Mouse (Mus musculus) cerebellum, postnatal 14 days (tissue): ENCODE measurements around the gene Osbpl11.
"Not testable (repeated sequence)": the region's sequence is repeated elsewhere in the genome, so short reads cannot be mapped to it uniquely, and the experiment has no call there.

ENCODE experiments used
- DNase-seq, 2 experiments: peaks; one replicate each; pipeline ENCODE4 v3.0.0; 2021; ENCODE audit warnings: mixed read lengths in 2 of 2

The Osbpl11 gene

GRCm38 (mm10) chr16:33184901-33185260, at the start of gene Osbpl11:
Gene Osbpl11 (plus strand): TSS chr16:33185071.
- DNase-seq: peak; percentile 98

GRCm38 (mm10) chr16:33135167-33135566, 49.7 kb upstream of the Osbpl11 start:
- DNase-seq: no peak

DNA sequence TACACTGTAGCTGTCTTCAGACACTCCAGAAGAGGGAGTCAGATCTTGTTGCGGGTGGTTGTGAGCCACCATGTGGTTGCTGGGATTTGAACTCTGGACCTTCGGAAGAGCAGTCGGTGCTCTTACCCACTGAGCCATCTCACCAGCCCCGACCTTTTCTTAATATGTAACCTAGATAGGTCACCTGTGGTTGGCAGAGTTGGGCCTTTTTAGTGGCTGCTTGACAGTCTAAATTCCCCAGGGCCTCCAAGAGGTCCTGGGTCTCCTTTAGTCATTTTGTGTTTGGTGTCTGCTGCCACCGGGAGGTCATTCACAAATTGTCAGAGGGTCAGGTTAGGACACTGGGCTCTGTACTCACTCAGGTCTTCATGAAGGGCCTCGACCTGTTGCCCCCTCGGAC, 45.8 kb upstream of the Osbpl11 start:
- not testable (repeated sequence) for DNase-seq

GRCm38 (mm10) chr16:33141758-33142280, 43.1 kb upstream of the Osbpl11 start:
- DNase-seq: no peak

- no peak for DNase-seq
Observed at GRCm38 (mm10) chr16:33143452-33143851, 41.4 kb upstream of the Osbpl11 start.

DNA sequence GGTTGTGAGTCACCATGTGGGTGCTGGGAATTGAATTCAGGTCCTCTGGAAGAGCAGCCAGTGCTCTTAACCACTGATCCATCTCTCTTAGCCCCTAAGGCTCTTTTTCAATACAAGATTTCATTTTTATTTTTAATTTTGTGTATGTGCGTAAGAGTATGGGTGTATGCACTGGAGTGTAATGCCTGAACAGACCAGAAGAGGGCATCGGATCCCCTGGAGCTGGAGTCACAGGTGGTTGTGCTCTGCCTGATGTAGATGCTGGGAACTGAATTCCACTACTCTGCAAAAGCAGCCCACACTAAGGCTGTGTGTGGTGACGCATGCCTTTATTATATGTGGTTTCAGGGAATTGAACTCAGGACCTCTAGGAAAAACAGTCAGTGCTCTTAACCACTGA, 38.7 kb upstream of the Osbpl11 start:
- no peak for DNase-seq

DNA sequence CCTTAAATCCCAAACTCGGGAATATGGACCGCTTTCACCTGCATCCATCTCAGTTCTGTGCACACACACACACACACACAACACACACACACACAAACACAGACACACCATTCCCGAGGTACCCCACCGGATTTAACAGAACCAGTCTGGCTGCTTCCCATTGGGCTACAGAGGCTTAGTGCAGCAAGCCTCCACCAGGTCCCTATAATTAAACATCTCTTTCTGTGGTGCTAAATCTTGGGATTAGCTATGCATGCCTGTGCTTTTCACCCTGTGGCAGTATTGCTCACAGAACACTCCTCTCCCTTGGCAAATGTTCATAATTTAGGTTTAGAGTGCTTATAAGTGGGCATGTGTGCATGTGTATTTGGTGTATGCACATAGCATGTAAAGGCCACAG, 36.7 kb upstream of the Osbpl11 start:
- no peak for DNase-seq

- DNase-seq: not testable (repeated sequence)
Observed at GRCm38 (mm10) chr16:33150875-33151274, 34.0 kb upstream of the Osbpl11 start.

DNA sequence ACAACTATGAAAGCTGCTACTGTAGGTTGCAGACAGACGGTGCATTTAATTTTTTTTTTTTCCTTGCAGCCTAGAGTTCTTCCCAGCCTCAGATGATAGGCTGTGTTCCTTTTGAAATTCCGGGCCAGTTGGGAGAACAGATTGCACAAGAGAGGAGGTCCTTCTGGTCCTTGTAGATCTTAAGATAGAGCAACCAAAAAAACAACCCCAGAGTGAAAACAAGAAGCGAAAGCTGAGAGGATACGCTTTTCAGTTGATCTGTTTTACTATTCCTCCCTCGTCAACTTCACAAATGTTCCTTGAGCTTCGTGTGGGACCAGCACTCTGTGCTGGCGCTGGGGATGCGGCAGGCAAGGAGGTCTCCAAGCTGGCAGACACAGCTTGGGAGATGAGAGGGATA, 33.3 kb upstream of the Osbpl11 start:
- DNase-seq: peak; percentile 20 to 26

GRCm38 (mm10) chr16:33154992-33155391, 29.9 kb upstream of the Osbpl11 start:
- DNase-seq: peak; percentile 64 to 65

- DNase-seq: peak; percentile 25 to 36
Observed at GRCm38 (mm10) chr16:33158006-33158405, 26.9 kb upstream of the Osbpl11 start.

DNA sequence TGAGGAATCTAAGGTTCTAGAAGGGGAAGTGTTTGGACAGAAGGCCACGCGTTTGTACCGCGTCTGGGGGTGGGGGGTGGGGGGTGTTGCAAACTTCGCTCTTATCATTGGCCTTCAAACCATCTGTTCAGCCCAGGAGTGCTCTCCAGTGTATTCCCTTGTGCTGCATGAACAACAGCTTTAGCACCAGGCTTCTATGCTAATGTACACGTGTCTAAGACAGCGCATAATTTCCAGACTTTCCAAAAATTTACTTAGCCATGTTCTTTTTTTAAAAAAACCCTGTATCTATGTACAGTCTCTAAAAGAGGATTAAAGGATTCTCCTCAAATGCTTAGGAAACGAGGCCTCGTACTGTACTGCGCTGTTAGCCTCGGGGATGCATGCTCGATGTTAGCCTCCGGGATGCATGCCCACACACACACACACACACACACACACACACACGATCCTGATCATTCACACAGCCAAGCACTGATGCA, 26.2 kb upstream of the Osbpl11 start:
- no peak for DNase-seq

GRCm38 (mm10) chr16:33159363-33159762, 25.5 kb upstream of the Osbpl11 start:
- DNase-seq: no peak

DNA sequence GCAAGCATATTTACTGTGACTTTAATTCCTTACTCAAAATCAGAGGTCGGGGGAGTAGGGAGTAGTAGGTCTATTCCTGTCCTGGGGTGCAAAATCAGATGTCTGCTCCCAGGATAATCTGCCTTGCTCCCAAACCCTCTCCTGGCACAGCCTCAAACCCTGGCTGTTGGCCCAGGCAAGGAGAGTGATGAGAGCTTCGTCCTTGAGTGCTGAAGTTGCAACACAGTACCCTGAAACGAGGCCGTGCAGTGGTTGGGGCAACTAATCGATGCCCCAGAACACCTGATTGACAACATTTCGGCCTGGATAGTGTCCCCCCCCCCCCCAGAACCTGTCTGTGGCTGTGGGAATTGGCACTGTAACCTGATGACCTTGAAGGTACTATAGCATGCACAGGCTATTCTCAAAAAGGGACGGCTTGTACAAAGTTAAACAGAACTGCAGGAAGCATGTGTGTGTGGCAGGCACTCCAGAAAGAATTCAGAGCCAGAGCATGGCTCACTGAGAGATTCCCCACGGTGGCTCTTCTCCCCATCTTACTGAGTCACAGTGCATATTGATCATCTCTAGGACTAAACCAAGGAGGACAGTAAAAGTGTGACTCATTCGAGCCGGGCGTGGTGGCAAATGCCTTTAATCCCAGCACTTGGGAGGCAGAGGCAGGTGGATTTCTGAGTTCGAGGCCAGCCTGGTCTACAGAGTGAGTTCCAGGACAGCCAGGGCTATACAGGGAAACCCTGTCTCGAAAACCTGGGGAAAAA, 21.4 kb upstream of the Osbpl11 start:
- DNase-seq: peak in 1 of 2 experiments; percentile 31

- peak; percentile 27 to 67 for DNase-seq
Observed at GRCm38 (mm10) chr16:33166284-33166683, 18.6 kb upstream of the Osbpl11 start.

- DNase-seq: no peak
Observed at GRCm38 (mm10) chr16:33167537-33167936, 17.3 kb upstream of the Osbpl11 start.

DNA sequence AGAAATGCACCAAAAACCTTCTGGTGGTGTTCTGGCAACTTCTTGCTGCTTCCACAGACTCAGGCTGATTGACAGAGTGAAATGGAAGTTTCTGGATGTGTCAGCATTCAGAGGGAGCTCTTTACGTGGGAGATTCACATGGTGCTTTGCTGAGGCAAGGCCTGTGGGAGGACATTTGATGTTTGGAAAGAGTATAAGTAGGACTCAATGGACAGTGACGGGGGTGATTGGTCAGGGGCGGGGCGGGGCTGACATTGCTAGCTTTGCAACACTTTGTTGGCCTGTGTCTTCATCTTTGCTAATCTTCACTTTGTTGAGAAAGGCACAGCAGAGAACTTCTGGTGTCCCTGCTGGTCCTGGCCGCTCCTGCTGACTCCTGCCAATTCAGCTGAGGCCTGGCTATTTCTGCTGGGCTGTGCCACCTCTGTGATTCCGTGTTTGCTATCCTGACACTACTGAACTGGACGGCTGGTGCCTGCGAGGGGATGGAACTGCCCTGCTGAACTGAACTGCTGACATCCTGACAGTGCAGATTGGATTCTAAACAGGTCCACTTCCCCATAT, 15.3 kb upstream of the Osbpl11 start:
- DNase-seq: no peak

- DNase-seq: no peak
Observed at GRCm38 (mm10) chr16:33170716-33171587, 13.9 kb upstream of the Osbpl11 start.

- DNase-seq: no peak
Observed at GRCm38 (mm10) chr16:33171800-33172199, 13.1 kb upstream of the Osbpl11 start.

- DNase-seq: peak; percentile 41 to 49
Observed at GRCm38 (mm10) chr16:33173151-33173550, 11.7 kb upstream of the Osbpl11 start.

DNA sequence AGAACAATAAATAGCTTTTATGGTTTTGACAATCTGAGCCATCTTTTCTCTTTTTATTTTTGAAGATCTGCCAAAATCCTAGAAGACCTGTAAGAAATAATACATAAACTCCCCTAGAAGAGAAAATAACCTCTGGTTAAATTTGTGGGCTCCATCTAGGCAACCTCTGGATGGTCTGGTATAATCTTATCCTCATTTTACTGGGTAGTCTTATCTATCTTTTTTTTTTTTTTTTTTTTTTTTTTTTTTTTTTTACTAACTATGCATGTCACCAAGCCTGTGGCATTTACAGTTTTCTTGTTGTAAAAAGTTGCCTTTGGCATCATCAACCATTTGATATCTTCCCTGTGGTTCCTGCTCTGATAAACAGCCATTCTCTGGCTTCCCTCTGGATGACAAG, 10.2 kb upstream of the Osbpl11 start:
- DNase-seq: no peak

DNA sequence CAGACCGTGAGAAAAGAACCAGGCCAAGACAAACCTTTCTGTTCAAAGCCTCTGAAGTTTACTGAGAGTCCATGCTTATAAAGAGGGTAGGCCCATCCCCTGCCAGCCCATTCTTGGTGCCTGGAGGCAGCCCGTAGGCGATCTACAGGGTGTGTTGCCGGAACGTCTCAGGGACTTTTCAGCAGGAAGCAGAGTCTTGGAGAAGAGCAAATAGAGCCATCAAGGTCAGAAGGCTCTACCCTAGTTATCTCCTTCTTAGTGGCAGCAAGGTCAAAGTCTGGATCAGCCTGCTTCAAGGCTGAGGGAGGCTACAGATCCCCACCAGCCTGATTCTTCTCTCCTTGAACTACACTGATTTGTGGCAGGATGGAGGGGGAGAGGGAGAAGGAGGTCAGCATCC, 8.0 kb upstream of the Osbpl11 start:
- DNase-seq: not testable (repeated sequence)

DNA sequence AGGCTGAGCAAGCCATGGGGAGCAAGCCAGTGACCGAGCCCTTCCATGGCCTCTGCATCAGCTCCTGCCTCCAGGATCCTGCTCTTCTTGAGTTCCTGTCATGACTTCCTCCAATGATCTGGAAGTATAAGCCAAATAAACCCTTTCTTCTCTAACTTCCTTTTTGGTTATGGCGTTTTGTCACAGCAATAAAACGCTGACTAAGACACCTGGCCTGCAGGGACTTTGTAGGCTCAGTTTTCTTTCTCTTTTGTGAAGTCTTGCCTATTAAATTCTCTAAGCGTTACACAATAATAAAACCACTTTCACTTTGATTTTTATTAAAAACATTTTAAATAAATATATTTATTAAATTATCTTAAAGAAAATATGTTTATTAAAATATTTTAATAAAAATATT, 7.1 kb upstream of the Osbpl11 start:
- DNase-seq: no peak
